Mouse (Mus musculus) gastrocnemius, postnatal 36 days (tissue): ENCODE measurements around the gene Ski. TPM values are rescaled to one million over a fixed set of nuclear protein-coding genes. Genes with fewer than 3 reads are reported as not detected.

ENCODE experiments used
- DNase-seq, 2 experiments: peaks; one replicate each; pipeline ENCODE4 v3.0.0; 2022
- intact Hi-C: fragments of 180-260 bp; cut with DNase I; formaldehyde crosslinking; loops from one replicate; pipeline ENCODE4 v1.15.1; 2025
- total RNA-seq, 2 experiments: library from RNA; stranded (reverse); gene quantifications; 2 replicates each; pipeline ENCODE4 v1.2.3; 2021

Gene Ski
- total RNA-seq, 2 experiments from 2014 or later: 28.7 to 30.2 TPM

DNA sequence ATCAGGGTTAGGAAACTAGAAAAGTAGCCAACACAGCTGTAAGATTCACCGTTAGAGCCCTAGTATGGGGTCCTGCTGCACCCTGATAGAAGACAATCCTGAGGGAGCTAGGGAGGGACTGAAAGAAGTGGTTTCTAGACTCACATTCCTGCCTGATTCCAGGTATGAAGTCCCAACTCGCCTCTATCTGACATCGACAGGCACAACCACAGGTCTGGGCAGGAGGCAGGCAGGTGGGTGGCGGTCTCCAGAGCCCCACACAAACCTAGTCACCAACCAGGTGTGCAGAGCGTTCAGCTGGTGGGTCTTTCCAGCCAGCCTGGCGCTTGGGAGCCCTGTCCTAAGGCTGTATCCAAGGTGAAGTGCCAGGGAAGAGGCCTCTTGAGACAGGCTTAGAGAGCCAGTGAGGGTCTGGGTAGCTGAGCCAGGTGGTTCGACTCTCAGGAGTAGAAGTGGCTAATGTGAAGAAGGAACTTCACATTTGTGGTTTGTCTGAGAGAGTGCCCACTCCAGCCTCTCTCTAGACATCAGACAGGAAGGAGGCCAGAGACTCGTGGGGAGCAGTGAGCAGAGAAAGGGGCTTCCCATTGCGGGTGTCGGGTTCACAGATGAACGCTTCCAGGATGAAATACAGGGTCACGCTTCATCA is 14.5 kb upstream of the Ski start:
- intact Hi-C loops: no loop called here
- no peak for DNase-seq

DNA sequence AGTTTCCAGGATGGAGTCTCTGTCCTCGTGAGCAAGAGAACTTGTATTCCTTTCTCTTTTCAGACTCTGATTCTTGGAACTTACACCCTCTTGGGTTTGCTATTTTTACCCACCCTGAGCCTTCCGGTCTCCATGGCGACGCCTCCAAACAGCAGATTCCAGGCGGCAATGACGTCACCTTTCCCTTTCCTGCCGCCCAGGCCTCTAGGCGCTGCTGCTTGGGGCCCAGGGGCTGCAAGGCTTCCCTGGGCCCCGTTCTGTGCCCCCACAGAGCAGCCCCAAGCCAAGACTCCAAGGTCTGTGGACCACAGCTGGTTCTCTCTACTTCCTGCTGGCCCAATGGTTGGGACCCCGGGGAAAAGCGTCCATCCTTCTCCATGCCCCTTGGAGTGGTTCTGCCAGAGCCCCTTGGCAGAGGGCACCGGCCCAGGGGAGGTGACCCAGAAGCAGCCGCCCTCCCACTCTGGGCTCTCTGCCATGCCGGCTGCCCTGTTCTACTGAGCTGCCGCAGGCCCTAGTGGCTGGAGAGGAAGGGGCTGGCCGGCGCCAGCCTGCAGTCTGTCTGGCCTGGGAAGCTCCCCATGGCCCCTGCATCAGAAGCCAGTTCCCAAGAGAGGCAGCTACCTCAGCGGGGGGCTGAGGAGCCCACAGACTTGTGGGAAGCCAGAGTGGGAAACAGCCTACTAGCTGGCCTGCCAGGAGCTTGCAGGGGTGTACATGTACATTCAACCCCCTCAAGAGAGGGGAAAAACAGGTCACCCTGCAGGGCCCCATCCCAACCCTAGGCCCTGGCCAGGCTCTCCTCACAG is 13.1 kb upstream of the Ski start:
- intact Hi-C loops: no loop called here
- peak; percentile 76 to 88 for DNase-seq

GRCm38 (mm10) chr4:155234371-155235310 is 12.2 kb upstream of the Ski start:
- DNase-seq: no peak
- intact Hi-C loops: no loop called here

DNA sequence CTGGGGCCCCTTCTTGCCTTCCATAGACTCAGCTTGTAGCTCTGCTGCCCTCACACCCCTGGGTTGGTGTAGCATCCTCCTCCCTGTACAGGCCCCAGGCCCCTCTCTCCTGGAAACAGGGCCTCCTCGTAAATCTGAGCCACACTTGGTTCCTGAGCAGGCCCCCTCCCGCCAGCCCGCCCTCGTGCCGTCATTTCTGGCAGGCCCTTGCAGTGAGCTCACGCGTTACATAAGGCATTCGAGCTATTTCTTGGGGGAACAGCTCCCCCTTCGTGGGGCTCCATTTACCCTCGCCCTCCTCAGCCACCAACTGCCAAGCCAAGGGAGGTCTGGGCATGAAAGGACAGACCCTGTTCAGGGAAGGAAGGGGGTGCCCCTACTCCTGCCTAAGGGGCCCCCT is 11.5 kb upstream of the Ski start:
- intact Hi-C loops: no loop called here
- DNase-seq: peak; percentile 82 to 83

DNA sequence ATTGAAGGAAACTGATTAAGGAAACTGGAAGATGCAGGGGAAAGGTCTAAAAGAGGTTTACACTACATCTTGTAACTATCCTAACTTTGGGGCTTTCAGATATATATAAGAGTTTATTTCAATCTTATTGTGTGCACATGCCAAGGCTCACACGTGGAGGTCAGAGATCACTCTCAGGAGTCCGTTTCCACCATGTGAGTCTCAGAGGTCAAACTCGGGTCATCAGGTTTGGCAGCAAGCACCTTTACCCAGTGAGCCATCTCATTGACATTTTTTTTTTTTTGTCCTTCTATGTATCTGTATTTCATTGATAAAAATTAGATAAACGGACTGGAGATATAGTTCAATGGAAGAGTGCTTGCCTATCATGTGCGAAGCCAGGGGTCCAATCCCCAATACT is 6.1 kb upstream of the Ski start:
- intact Hi-C loops: no loop called here
- DNase-seq: no peak

DNA sequence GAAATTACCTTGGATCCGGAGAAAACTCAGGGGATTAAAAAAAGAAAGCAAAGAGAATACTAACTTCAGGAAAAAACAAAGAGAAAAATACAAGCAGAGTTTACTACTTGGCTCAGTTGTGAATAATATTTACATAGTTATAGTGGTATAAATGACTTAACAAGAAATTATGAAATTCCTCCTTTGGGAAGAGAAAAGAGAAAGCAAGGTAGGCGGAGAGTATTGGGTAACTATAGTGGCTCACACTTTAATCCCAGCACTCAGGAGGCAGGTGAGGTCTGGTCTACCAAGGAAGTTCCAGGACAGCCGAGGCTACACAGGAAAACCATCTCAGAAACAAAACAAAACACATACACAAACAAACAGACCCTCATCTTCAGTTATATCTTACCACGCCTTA is 5.6 kb upstream of the Ski start:
- DNase-seq: no peak
- intact Hi-C loops: no loop called here

DNA sequence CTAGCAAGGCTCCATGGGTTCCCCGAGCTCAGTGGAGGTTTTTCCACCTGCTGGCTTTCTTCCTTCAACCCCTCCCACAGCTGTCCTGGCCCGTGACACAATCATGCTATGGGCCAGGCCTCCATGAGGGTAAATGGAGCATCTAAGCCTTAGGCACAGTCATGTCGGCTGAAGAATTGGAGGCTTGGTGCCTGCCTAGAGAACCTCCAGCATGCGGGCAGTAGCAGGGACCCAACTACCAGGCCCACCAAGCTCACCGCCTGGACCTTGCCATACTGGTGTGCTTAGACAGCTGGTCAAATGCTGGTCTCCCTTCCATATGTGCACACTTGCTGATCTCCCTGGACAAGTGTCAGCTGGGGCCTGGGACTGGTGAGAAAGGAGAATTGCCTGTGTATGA is 3.5 kb upstream of the Ski start:
- no peak for DNase-seq
- intact Hi-C loops: no loop called here

DNA sequence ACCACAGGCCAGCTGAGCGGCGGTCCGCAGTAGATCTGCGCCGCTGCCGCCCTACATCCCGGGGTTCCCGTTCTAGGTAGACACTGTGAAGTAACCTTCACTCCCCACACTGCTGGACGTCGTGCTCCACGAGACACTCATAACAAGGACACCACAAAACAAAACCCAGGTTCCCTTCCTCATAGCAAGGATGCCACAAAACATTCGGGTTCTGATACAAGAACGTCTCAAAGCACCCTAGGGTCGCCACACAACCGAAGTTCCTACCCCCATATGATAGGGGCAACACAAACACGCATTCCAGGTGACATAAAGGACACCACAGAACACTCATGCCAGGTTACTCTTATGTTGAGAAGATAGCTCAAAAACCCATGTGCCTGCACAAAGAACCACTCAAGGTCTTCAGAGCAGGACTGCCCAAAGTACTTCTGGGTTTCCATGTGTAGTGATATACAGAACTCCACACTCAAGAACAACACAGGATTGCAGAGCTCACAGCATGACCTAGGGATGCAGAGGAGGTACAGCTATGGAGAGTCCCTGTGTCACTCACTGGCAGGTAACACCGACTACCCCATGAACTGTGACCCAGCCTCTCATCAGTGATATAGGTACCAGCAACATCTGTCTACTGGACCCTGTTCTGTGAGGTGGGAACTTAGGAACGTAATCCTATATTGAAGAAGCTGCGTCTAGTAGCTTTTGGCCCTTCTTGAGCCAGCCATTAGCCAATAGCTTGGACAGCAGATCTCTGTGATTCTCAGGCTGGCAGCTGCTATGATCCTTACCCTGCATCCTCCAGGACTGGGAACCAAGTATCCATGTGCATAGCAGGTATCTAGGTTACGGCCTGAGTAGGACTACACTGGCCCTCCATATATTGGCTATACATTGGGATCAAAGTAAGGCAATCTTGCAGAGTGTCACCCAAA is 1.5 kb upstream of the Ski start:
- intact Hi-C loops: no loop called here
- DNase-seq: no peak

- intact Hi-C loops: no loop called here
- peak; percentile 99 to 100 for DNase-seq
These were observed 625 bp upstream of the Ski start for GRCm38 (mm10) chr4:155222841-155223593.

GRCm38 (mm10) chr4:155221599-155222551 is 517 bp downstream of the Ski start:
- intact Hi-C loops: no loop called here
- DNase-seq: peak; percentile 73 to 78

GRCm38 (mm10) chr4:155221106-155221505 is 1.3 kb downstream of the Ski start:
- DNase-seq: no peak
- intact Hi-C loops: no loop called here

- intact Hi-C loops: no loop called here
- no peak for DNase-seq
These were observed 1.9 kb downstream of the Ski start for GRCm38 (mm10) chr4:155220213-155221100.

- intact Hi-C loops: no loop called here
- no peak for DNase-seq
These were observed 2.9 kb downstream of the Ski start for GRCm38 (mm10) chr4:155219271-155220212.

DNA sequence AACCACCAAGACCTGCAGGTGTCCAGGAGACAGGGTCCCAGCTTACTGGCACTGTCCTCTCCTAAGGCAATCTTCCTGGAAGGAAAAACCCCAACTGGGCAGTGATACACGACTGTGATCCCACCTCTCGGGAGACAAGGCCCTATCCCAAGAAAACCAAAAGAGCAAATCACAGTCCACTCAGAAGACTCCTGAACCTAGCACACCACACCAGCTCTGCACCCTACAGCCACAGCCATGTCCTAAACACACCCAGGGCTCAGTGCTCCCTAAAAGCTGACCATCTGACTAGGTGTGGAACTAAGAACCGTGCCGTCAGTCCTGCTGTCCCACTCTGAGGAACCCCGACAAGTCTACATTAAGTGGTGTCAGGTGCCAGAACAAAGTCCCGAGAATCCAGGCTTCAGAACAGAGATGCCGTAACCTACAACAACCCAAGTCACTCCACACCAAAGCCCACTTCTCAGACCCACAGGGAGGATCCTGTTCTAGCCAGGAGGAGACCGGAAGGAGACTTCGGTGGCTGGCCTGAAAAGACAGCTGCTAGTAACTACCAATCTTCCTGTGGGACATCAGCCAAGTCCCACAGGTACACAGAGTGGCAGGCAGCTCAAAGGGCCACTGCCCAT is 4.2 kb downstream of the Ski start:
- no peak for DNase-seq
- intact Hi-C loops: no loop called here

DNA sequence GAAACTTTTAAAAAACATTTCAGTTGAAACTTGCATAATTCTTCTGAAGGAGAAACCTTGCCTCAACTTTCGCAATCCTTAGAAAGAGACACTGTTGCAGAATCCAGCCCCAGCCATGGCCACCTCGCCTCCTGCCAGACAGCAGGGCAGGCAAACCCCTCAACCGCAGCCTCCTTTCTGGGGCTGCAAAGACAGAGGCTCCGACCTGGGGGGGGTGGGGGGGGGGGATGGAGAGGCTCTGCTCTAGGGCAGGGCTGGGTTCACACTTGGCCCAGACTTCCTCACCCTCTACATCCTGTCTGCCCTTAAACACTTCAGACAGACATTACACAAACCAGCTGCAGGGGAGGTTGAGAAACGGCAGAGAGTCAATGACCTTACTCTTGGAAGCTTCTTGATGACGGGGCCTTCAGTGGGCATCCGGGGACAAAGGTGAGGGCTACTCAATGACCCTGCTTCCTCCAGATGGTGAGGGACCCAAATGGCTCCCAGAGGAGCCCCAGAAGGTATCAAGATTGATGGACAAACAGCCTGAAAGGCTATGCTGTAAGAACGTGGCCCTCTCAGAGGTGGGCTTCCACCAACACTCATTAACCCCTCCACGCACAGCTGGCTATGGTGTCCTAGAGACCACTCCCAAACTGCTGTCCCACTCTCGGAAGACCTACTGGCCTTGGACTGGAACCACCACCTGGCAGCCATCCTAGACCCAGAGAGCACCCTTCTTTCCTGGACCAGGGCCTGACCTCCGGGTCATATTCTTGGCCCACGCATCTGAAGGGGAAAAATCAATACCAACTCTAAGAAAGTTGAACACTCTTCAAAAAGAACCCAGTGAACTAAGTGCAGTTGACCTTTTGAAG is 4.9 kb downstream of the Ski start:
- intact Hi-C loops: no loop called here
- no peak for DNase-seq
